Mouse (Mus musculus) telencephalon, adult 2 months (tissue): ENCODE results near the gene Padi1.

Source experiments
- DNase-seq: peaks from one replicate; pipeline ENCODE4 v3.0.0-alpha.2; 2011; ENCODE audit warnings: low read depth, low spot score

The Padi1 gene

GRCm38 (mm10) chr4:140845666-140846065 is at the start of gene Padi1:
Gene Padi1 (minus strand): TSS chr4:140845778.
- no peak for DNase-seq

GRCm38 (mm10) chr4:140892163-140892530 is 46.6 kb upstream of the Padi1 start:
- no peak for DNase-seq

GRCm38 (mm10) chr4:140891525-140892162 is 46.1 kb upstream of the Padi1 start:
- no peak for DNase-seq

GRCm38 (mm10) chr4:140883852-140884251 is 38.3 kb upstream of the Padi1 start:
- no peak for DNase-seq

GRCm38 (mm10) chr4:140882981-140883380 is 37.4 kb upstream of the Padi1 start:
- no peak for DNase-seq

GRCm38 (mm10) chr4:140882365-140882764 is 36.8 kb upstream of the Padi1 start:
- no peak for DNase-seq

GRCm38 (mm10) chr4:140881771-140882170 is 36.2 kb upstream of the Padi1 start:
- no peak for DNase-seq

- DNase-seq, result no peak
Observed at GRCm38 (mm10) chr4:140881026-140881670, 35.6 kb upstream of the Padi1 start.

GRCm38 (mm10) chr4:140880207-140880606 is 34.6 kb upstream of the Padi1 start:
- DNase-seq, result no peak

GRCm38 (mm10) chr4:140879739-140880138 is 34.2 kb upstream of the Padi1 start:
- DNase-seq, result no peak

- no peak for DNase-seq
Observed at GRCm38 (mm10) chr4:140879116-140879515, 33.5 kb upstream of the Padi1 start.

- no peak for DNase-seq
Observed at GRCm38 (mm10) chr4:140878655-140879054, 33.1 kb upstream of the Padi1 start.

GRCm38 (mm10) chr4:140877441-140877840 is 31.9 kb upstream of the Padi1 start:
- DNase-seq, result no peak

GRCm38 (mm10) chr4:140876681-140877080 is 31.1 kb upstream of the Padi1 start:
- DNase-seq, result no peak

GRCm38 (mm10) chr4:140876161-140876560 is 30.6 kb upstream of the Padi1 start:
- DNase-seq, result no peak

- no peak for DNase-seq
Observed at GRCm38 (mm10) chr4:140873011-140873410, 27.4 kb upstream of the Padi1 start.

GRCm38 (mm10) chr4:140872686-140872992 is 27.1 kb upstream of the Padi1 start:
- DNase-seq, result no peak

GRCm38 (mm10) chr4:140871851-140872685 is 26.5 kb upstream of the Padi1 start:
- DNase-seq, result no peak

- no peak for DNase-seq
Observed at GRCm38 (mm10) chr4:140871376-140871775, 25.8 kb upstream of the Padi1 start.

- DNase-seq, result no peak
Observed at GRCm38 (mm10) chr4:140870876-140871275, 25.3 kb upstream of the Padi1 start.

GRCm38 (mm10) chr4:140869945-140870344 is 24.4 kb upstream of the Padi1 start:
- DNase-seq, result no peak

GRCm38 (mm10) chr4:140868484-140869190 is 23.1 kb upstream of the Padi1 start:
- no peak for DNase-seq
